Mouse (Mus musculus) CH12.LX (cell line): ENCODE results near the gene Hyal4. TPM values are rescaled to one million over a fixed set of nuclear protein-coding genes. Genes with fewer than 3 reads are reported as not detected.

Source experiments
- DNase-seq: peaks from one replicate; pipeline ENCODE4 v3.0.0-alpha.2; 2013; ENCODE audit errors: extremely low read depth
- H3K27ac ChIP-seq: 2 replicates; pipeline ENCODE4 v1.5.1; 2012; ENCODE audit warnings: low read depth, mild to moderate bottlenecking, control low read depth, moderate library complexity; ENCODE audit not compliant: insufficient read depth
- H3K27me3 ChIP-seq: replicated peaks from 2 replicates; pipeline ENCODE3; 2012; ENCODE audit warnings: inconsistent platforms
- H3K36me3 ChIP-seq, 2 experiments: replicated peaks in 1 of 2; 2 replicates each; pipeline versions ENCODE3 to v1.6.1; 2012; ENCODE audit warnings: inconsistent platforms in 1 of 2, low read length in 1 of 2, mild to moderate bottlenecking in 1 of 2, mixed read lengths in 1 of 2, moderate library complexity in 1 of 2; ENCODE audit not compliant: control insufficient read depth in 1 of 2, insufficient read depth in 1 of 2
- H3K4me1 ChIP-seq, 2 experiments: 2 replicates each; pipeline ENCODE4 v1.6.1; 2012; ENCODE audit warnings: inconsistent platforms in 1 of 2, moderate library complexity in 1 of 2; ENCODE audit not compliant: insufficient read depth in 2 of 2, control insufficient read depth in 1 of 2
- H3K4me2 ChIP-seq: 2 replicates; pipeline ENCODE4 v1.6.1; 2012; ENCODE audit warnings: low read depth, mild to moderate bottlenecking, control low read depth; ENCODE audit not compliant: poor library complexity, insufficient read depth, severe bottlenecking
- H3K4me3 ChIP-seq, 3 experiments: fragments of 150-350 bp in 1 of 3; sonication (generic) in 1 of 3; replicated peaks in 1 of 3; 2 replicates each; pipeline versions ENCODE3 to v1.5.1; 2011 to 2012; ENCODE audit warnings: low read depth in 2 of 3, low read length in 2 of 3, mild to moderate bottlenecking in 2 of 3, moderate library complexity in 2 of 3, control low read depth in 1 of 3, improper control_type of control experiment in 1 of 3, inconsistent platforms in 1 of 3, mixed read lengths in 1 of 3; ENCODE audit not compliant: poor library complexity in 1 of 3
- H3K79me2 ChIP-seq: replicated peaks from 2 replicates; pipeline ENCODE4 v1.6.1; 2012; ENCODE audit warnings: mild to moderate bottlenecking, moderate library complexity; ENCODE audit not compliant: control insufficient read depth, poor library complexity, insufficient read depth, severe bottlenecking; ENCODE audit errors: extremely low read depth
- H3K9ac ChIP-seq: 2 replicates; pipeline ENCODE4 v1.6.1; 2012; ENCODE audit warnings: low read depth, mild to moderate bottlenecking, control low read depth, moderate library complexity; ENCODE audit not compliant: insufficient read depth
- H3K9me3 ChIP-seq: replicated peaks from 2 replicates; pipeline ENCODE3; 2012; ENCODE audit warnings: low read length, inconsistent platforms, mixed read lengths
- BHLHE40 ChIP-seq: IDR thresholded peaks from 2 replicates; pipeline ENCODE4 v1.6.1; 2011; ENCODE audit warnings: mild to moderate bottlenecking, low read depth, low read length, improper control_type of control experiment
- CHD2 ChIP-seq: IDR thresholded peaks from 2 replicates; pipeline ENCODE4 v1.6.1; 2011; ENCODE audit warnings: low read length, improper control_type of control experiment
- CTCF ChIP-seq, 2 experiments: IDR thresholded peaks in 1 of 2; conservative IDR thresholded peaks in 1 of 2; 2 replicates each; pipeline ENCODE4 v1.5.1; 2011 to 2012; ENCODE audit warnings: low read depth in 2 of 2, low read length in 2 of 2, improper control_type of control experiment in 1 of 2, inconsistent platforms in 1 of 2, mild to moderate bottlenecking in 1 of 2, moderate library complexity in 1 of 2
- E2F4 ChIP-seq: IDR thresholded peaks from 2 replicates; pipeline ENCODE4 v1.6.1; 2011; ENCODE audit warnings: low read depth, low read length, improper control_type of control experiment; ENCODE audit not compliant: insufficient replicate concordance
- ELF1 ChIP-seq: IDR thresholded peaks from 2 replicates; pipeline ENCODE4 v1.6.1; 2014; ENCODE audit warnings: low read depth, mild to moderate bottlenecking, inconsistent platforms, low read length, improper control_type of control experiment
- EP300 ChIP-seq: IDR thresholded peaks from 2 replicates; pipeline ENCODE4 v1.6.1; 2011; ENCODE audit warnings: low read length, improper control_type of control experiment
- ETS1 ChIP-seq: conservative IDR thresholded peaks from 2 replicates; pipeline ENCODE4 v1.6.1; 2012; ENCODE audit warnings: low read depth, mild to moderate bottlenecking, inconsistent platforms, low read length, improper control_type of control experiment, moderate library complexity
- HCFC1 ChIP-seq: IDR thresholded peaks from 2 replicates; pipeline ENCODE4 v1.6.1; 2012; ENCODE audit warnings: low read depth, mild to moderate bottlenecking, inconsistent platforms, low read length, improper control_type of control experiment
- IRF4 ChIP-seq: IDR thresholded peaks from 2 replicates; pipeline ENCODE4 v1.6.1; 2014; ENCODE audit warnings: low read depth, mild to moderate bottlenecking, inconsistent platforms, low read length, improper control_type of control experiment
- JUN ChIP-seq: IDR thresholded peaks from 2 replicates; pipeline ENCODE4 v1.6.1; 2011; ENCODE audit warnings: low read depth, mild to moderate bottlenecking, low read length, improper control_type of control experiment, moderate library complexity; ENCODE audit not compliant: insufficient read depth
- JUND ChIP-seq: conservative IDR thresholded peaks from 2 replicates; pipeline ENCODE4 v1.6.1; 2011; ENCODE audit warnings: low read depth, low read length, improper control_type of control experiment
- KAT2A ChIP-seq: IDR thresholded peaks from 2 replicates; pipeline ENCODE4 v1.6.1; 2012; ENCODE audit warnings: low read length, improper control_type of control experiment, inconsistent platforms; ENCODE audit not compliant: insufficient replicate concordance
- MAFK ChIP-seq: IDR thresholded peaks from 2 replicates; pipeline ENCODE4 v1.6.1; 2011; ENCODE audit warnings: low read length, improper control_type of control experiment; ENCODE audit not compliant: insufficient replicate concordance
- MAX ChIP-seq: IDR thresholded peaks from 2 replicates; pipeline ENCODE4 v1.6.1; 2011; ENCODE audit warnings: low read length, improper control_type of control experiment
- MAZ ChIP-seq: IDR thresholded peaks from 2 replicates; pipeline ENCODE4 v1.6.1; 2012; ENCODE audit warnings: low read depth, mild to moderate bottlenecking, inconsistent platforms, low read length, improper control_type of control experiment, moderate library complexity
- MEF2A ChIP-seq: IDR thresholded peaks from 2 replicates; pipeline ENCODE4 v1.6.1; 2014; ENCODE audit warnings: low read depth, mild to moderate bottlenecking, inconsistent platforms, low read length, improper control_type of control experiment, borderline replicate concordance
- MYC ChIP-seq: IDR thresholded peaks from 2 replicates; pipeline ENCODE4 v1.6.1; 2011; ENCODE audit warnings: low read depth, mild to moderate bottlenecking, improper control_type of control experiment, low read length
- NRF1 ChIP-seq: IDR thresholded peaks from 2 replicates; pipeline ENCODE4 v1.6.1; 2014; ENCODE audit warnings: low read depth, mild to moderate bottlenecking, inconsistent platforms, low read length, improper control_type of control experiment, moderate library complexity
- PAX5 ChIP-seq: IDR thresholded peaks from 2 replicates; pipeline ENCODE4 v1.6.1; 2012; ENCODE audit warnings: low read length, inconsistent platforms, mixed read lengths
- POLR2A ChIP-seq: IDR thresholded peaks from 2 replicates; pipeline ENCODE4 v1.6.1; 2011; ENCODE audit warnings: low read depth, mild to moderate bottlenecking, improper control_type of control experiment, low read length
- POLR2AphosphoS2 ChIP-seq: IDR thresholded peaks from 2 replicates; pipeline ENCODE4 v1.6.1; 2011; ENCODE audit warnings: low read depth, low read length, improper control_type of control experiment
- RCOR1 ChIP-seq: conservative IDR thresholded peaks from 2 replicates; pipeline ENCODE4 v1.6.1; 2012; ENCODE audit warnings: low read depth, mild to moderate bottlenecking, inconsistent platforms, low read length, improper control_type of control experiment
- SMC3 ChIP-seq: IDR thresholded peaks from 2 replicates; pipeline ENCODE4 v1.6.1; 2011; ENCODE audit warnings: low read depth, low read length, improper control_type of control experiment
- TBP ChIP-seq: conservative IDR thresholded peaks from 2 replicates; pipeline ENCODE4 v1.6.1; 2011; ENCODE audit warnings: low read depth, low read length, improper control_type of control experiment
- TCF12 ChIP-seq: IDR thresholded peaks from 2 replicates; pipeline ENCODE4 v1.6.1; 2014; ENCODE audit warnings: low read depth, mild to moderate bottlenecking, inconsistent platforms, low read length, improper control_type of control experiment
- UBTF ChIP-seq: IDR thresholded peaks from 2 replicates; pipeline ENCODE4 v1.6.1; 2012; ENCODE audit warnings: low read depth, mild to moderate bottlenecking, inconsistent platforms, low read length, improper control_type of control experiment, moderate library complexity
- USF1 ChIP-seq: IDR thresholded peaks from 2 replicates; pipeline ENCODE4 v1.6.1; 2014; ENCODE audit warnings: low read depth, mild to moderate bottlenecking, inconsistent platforms, low read length, improper control_type of control experiment
- USF2 ChIP-seq: conservative IDR thresholded peaks from 2 replicates; pipeline ENCODE4 v1.6.1; 2011; ENCODE audit warnings: low read depth, low read length, improper control_type of control experiment
- ZC3H11A ChIP-seq: IDR thresholded peaks from 2 replicates; pipeline ENCODE4 v1.6.1; 2012; ENCODE audit warnings: low read depth, mild to moderate bottlenecking, inconsistent platforms, low read length, improper control_type of control experiment
- ZKSCAN1 ChIP-seq: IDR thresholded peaks from 2 replicates; pipeline ENCODE4 v1.6.1; 2012; ENCODE audit warnings: low read depth, inconsistent platforms, low read length, improper control_type of control experiment, borderline replicate concordance
- ZMIZ1 ChIP-seq: IDR thresholded peaks from 2 replicates; pipeline ENCODE4 v1.6.1; 2012; ENCODE audit warnings: low read depth, mild to moderate bottlenecking, inconsistent platforms, low read length, improper control_type of control experiment
- ZNF384 ChIP-seq: IDR thresholded peaks from 2 replicates; pipeline ENCODE4 v1.6.1; 2012; ENCODE audit warnings: low read depth, low read length, improper control_type of control experiment, inconsistent platforms
- dilution Hi-C: fragments of 300-500 bp; cut with MboI; formaldehyde crosslinking; loops from 2 replicates; pipeline ENCODE4 v1.14.3; 2020; ENCODE audit warnings: low sequenced_read_pairs; ENCODE audit not compliant: extremely low pct_unique_long_range_greater_than_20kb, extremely low pct_ligation_motif_present
- in situ Hi-C: fragments of 300-500 bp; cut with MboI; formaldehyde crosslinking; loops from 3 replicates; pipeline ENCODE4 v1.14.3; 2019; ENCODE audit warnings: low sequenced_read_pairs, low pct_ligation_motif_present, low pct_unique_long_range_greater_than_20kb, mixed read lengths
- polyA plus RNA-seq: library from polyadenylated mRNA; unstranded; fragments of >175 nt; gene quantifications from 2 replicates; pipeline ENCODE4 v1.2.1, GENCODE M21; 2012; ENCODE audit warnings: low read depth; ENCODE audit not compliant: insufficient read length
- total RNA-seq, 2 experiments: library from RNA; depleted of rRNA; stranded (reverse); fragments of 300-350 nt in 1 of 2; fragments of >200 nt in 1 of 2; gene quantifications; 2 replicates each; pipeline ENCODE4 v1.2.3; 2012 to 2014

Hyal4 gene
- total and polyA plus RNA-seq, 3 experiments, result not detected

GRCm38 (mm10) chr6:24734565-24734964 lies 13.6 kb upstream of the Hyal4 start:
- no peak for TF ChIP-seq ELF1
- no peak for TF ChIP-seq CHD2
- TF ChIP-seq ZC3H11A, result no peak
- no peak for TF ChIP-seq UBTF
- TF ChIP-seq TCF12, result no peak
- no peak for TF ChIP-seq SMC3
- no peak for TF ChIP-seq KAT2A
- no peak for TF ChIP-seq USF1
- no peak for TF ChIP-seq PAX5
- no peak for TF ChIP-seq MAZ
- no peak for TF ChIP-seq MYC
- no peak for TF ChIP-seq E2F4
- no peak for TF ChIP-seq ETS1
- TF ChIP-seq ZMIZ1, result no peak
- TF ChIP-seq BHLHE40, result no peak
- no peak for TF ChIP-seq ZKSCAN1
- no peak for TF ChIP-seq MEF2A
- TF ChIP-seq MAX, result no peak
- no peak for TF ChIP-seq JUND
- TF ChIP-seq RCOR1, result no peak
- TF ChIP-seq, all 38 proteins: peak for 0
- Histone ChIP-seq H3K36me3 (no peaks in the 10 kb centered on the region), H3K27me3 (no peaks in the 10 kb centered on the region), H3K4me3 (no peak overlapping the region), H3K9ac (no peak overlapping the region), H3K4me2 (no peak overlapping the region), H3K9me3 (no peaks in the 10 kb centered on the region), H3K79me2 (no peaks in the 10 kb centered on the region), H3K4me1 (0 out of 4 replicates have a peak, but pooled peaks cover 0 to 3% of the 10 kb centered on the region in 2 experiments), H3K27ac (no peak overlapping the region)
- dilution Hi-C loops, result no loop called here
- no peak for DNase-seq
- in situ Hi-C loops, result no loop called here

GRCm38 (mm10) chr6:24759281-24759680 lies 11.2 kb downstream of the Hyal4 start:
- Histone ChIP-seq H3K4me3 (no peak overlapping the region), H3K9ac (no peak overlapping the region), H3K36me3 (no peaks in the 10 kb centered on the region), H3K4me1 (0 out of 4 replicates have a peak, but pooled peaks cover 0 to 3% of the 10 kb centered on the region in 2 experiments), H3K27me3 (no peaks in the 10 kb centered on the region), H3K27ac (no peak overlapping the region), H3K4me2 (no peak overlapping the region), H3K9me3 (no peaks in the 10 kb centered on the region), H3K79me2 (no peaks in the 10 kb centered on the region)
- dilution Hi-C loops (no loop called here), in situ Hi-C loops (no loop called here)
- no peak for DNase-seq
- TF ChIP-seq UBTF, result no peak
- TF ChIP-seq BHLHE40, result no peak
- TF ChIP-seq HCFC1, result no peak
- TF ChIP-seq ZKSCAN1, result no peak
- TF ChIP-seq CTCF (conservative IDR thresholded peaks at IDR 0.05 in 1 of 2, IDR thresholded peaks at IDR 0.05 in 1 of 2; ENCODE audit: low read depth in 2 of 2, low read length in 2 of 2), result no peak
- no peak for TF ChIP-seq ZNF384
- TF ChIP-seq MAZ, result no peak
- TF ChIP-seq MAFK, result no peak
- no peak for TF ChIP-seq IRF4
- no peak for TF ChIP-seq NRF1
- TF ChIP-seq EP300, result no peak
- no peak for TF ChIP-seq TCF12
- TF ChIP-seq JUN, result no peak
- no peak for TF ChIP-seq POLR2AphosphoS2
- TF ChIP-seq POLR2A, result no peak
- TF ChIP-seq USF2, result no peak
- TF ChIP-seq MAX, result no peak
- no peak for TF ChIP-seq JUND
- no peak for TF ChIP-seq KAT2A
- TF ChIP-seq TBP, result no peak
